Mouse (Mus musculus): ENCODE data around the gene Gss. TPM values are rescaled to one million over a fixed set of nuclear protein-coding genes. Genes with fewer than 3 reads are reported as not detected.

Gss gene
- total RNA-seq (2015): 9.6 and 9.7 TPM in 2 replicates
- 13.3 and 17.1 TPM in 2 replicates for total RNA-seq (2017)

DNA sequence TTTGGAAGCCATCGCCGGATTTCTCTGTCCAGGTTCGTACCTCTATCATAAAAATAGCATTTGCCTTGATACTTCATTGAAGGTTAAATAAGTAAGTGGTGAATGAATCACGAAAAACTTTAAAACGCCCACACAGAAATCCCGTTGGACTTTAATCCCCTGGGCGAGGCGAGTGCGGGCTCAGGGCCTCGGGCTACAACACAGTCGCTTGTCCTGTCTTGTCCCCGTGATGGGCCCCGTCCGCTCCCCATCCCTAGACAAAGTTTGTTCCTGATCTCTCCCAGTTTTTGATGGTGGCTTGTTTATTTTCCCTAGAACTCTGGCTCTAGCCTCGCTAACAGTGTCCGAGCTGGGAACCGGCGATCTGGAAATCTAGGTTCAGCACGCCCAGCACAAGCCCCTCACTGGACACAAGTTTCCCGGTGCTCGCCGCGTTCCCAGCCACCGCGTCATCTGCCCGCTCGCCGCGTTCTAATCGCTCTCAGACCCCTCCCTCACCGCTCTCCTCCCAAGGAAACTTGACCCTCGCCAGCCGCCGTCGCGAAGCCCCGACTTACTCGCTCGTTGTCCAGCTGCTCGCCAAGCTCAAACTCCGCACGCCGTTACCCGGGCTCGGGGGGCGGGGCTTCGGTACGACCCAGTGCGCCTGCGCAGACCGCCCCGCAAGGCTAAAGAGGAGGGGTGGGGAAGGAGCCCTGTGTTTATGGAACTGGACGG lies at the start of gene Gss:
Gss (minus strand) TSS at position 674 of the 717 bp plus-strand sequence.
- ATAC-seq (ENCODE audit: poor library complexity, severe bottlenecking): peak; percentile 93

DNA sequence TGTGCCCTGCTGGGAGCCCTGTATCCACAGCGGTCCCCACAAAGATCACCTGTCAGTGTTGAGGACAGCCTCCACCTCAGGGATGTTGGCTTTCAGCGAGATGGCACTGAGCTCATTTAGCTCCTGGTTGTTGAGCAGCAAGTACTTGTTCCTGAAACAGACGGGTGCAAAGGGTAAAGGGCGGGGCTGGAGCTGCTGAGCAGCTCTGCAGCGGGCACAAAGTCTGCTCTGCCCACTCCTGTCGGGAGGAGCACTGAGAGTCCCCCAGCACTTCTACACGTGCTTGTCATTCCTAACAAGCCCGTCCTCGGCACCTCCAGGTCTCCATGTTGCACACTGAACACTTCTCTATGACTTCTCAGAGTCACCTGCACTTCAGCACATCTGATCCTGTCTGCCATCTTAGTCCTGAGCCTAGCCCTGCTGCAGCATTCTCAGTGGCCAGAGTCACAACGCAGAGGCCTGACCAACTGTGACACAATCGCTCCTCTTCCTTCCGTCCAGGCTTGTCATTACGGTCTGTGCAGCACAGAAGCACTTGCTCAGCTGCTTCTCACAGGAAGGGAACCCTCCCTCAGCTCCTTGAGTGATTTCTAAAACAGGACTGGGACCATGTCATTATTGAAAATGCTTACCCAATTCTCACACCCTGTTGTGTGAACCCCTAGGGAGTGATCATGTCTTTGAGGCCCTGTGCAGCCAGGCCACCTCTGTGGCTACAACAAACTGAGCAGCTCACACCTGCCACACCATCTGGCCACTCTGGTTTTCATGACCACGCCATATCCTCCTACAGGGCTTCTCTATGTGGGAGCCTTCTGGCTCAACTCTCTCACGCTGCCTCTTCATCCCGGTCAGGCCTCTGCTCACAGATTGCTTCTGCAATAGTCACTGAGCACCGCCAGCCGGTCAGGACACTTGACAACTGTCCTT lies 49.2 kb upstream of the Gss start:
- peak; percentile 84 for ATAC-seq (ENCODE audit: poor library complexity, severe bottlenecking)

GRCm38 (mm10) chr2:155640656-155641055 lies 48.0 kb upstream of the Gss start:
- no peak for ATAC-seq (ENCODE audit: poor library complexity, severe bottlenecking)

DNA sequence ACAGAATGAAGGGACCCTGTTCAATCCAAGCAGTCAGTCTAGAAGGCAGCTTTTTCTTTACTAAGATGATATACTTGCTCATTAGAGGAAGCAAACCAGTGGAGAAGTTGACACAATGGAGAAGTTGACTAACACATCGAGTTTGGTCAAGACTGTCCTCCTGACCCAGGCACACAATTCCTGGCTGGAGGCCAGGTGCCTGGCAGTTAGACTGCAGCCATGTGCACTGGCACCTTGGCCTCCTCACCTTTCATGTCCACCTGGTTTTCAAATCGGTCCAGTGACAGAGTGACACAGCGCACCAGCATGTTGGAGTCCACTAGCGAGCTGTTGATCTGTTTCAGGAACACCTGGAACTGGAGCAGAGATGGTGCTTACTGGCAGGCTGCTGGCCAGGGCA lies 44.8 kb upstream of the Gss start:
- ATAC-seq (ENCODE audit: poor library complexity, severe bottlenecking): peak; percentile 35

DNA sequence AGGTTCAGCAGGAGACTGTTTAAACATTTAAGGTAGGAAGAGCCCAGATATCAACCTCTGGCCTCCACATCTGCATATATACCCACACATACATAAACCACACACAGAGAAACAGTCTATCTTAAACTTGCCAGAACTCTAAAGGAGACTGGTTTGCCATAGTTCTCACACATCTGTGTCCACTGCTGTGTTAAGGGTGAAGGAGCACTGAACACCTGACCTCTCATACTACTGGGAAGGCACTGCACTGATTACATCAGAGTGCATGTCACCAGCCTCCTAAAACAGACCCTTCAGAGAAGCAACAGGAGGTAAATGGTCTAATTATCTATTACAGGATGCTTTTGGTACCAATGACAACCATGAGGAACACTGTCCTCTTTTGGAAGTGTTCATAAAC lies 44.3 kb upstream of the Gss start:
- ATAC-seq (ENCODE audit: poor library complexity, severe bottlenecking): no peak

GRCm38 (mm10) chr2:155635961-155636360 lies 43.4 kb upstream of the Gss start:
- no peak for ATAC-seq (ENCODE audit: poor library complexity, severe bottlenecking)

- no peak for ATAC-seq (ENCODE audit: poor library complexity, severe bottlenecking)
These were observed 42.0 kb upstream of the Gss start for GRCm38 (mm10) chr2:155634562-155634961.

DNA sequence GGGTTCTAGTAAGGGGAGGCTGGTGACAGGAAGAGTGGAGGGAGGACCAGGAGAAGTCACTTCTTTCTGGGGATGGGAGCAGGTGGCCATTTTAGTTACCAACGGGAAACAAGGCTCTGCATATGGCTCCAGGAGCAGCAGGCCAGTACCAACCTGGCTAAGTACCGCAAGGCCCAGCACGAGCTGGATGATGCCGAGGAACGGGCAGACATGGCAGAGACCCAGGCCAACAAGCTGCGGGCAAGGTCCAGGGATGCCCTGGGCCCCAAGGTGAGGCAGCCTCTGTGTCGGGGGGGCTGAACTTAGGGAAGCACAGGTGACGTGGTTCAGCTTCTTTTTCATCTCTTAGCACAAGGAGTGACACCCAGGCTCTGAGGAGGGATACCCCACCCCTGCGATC lies 41.1 kb upstream of the Gss start:
- no peak for ATAC-seq (ENCODE audit: poor library complexity, severe bottlenecking)

DNA sequence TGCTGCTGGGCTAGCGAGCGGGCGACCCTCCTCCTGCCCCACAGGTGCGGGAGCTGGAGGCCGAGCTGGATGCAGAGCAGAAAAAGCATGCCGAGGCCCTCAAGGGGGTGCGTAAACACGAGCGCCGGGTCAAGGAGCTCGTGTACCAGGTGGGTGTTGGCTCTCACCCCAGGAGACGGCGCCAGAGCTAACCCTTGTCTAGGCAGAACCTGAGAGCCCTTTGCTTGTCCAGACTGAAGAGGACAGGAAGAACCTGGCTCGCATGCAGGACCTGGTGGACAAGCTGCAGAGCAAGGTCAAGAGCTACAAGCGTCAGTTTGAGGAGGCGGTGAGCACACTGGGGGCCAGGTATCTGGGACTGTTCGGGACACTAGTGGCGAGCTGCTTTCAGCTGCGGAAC lies 40.5 kb upstream of the Gss start:
- ATAC-seq (ENCODE audit: poor library complexity, severe bottlenecking): no peak

DNA sequence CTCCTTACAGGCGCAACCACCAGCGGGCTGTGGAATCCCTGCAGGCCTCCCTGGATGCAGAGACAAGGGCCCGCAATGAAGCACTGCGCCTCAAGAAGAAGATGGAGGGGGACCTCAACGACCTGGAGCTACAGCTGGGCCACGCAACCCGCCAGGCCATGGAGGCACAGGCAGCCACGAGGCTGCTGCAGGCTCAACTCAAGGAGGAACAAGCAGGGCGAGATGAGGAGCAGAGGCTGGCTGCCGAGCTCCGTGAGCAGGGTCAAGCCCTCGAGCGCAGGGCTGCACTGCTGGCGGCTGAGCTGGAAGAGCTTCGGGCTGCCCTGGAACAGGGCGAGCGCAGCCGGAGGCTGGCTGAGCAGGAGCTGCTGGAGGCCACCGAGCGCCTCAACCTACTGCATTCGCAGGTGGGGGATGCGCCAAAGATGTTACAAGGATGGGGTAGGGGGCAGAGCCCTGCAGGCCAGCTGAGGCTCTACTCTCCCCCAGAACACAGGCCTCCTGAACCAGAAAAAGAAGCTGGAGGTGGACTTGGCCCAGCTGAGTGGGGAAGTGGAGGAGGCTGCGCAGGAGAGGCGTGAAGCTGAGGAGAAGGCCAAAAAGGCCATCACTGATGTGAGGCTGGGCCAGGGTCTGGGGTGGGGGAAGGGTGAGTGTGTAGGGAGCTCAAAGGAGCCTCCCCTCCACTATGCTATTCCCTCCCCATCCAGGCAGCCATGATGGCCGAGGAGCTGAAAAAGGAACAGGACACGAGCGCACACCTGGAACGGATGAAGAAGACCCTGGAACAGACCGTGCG lies 39.7 kb upstream of the Gss start:
- ATAC-seq (ENCODE audit: poor library complexity, severe bottlenecking): no peak

DNA sequence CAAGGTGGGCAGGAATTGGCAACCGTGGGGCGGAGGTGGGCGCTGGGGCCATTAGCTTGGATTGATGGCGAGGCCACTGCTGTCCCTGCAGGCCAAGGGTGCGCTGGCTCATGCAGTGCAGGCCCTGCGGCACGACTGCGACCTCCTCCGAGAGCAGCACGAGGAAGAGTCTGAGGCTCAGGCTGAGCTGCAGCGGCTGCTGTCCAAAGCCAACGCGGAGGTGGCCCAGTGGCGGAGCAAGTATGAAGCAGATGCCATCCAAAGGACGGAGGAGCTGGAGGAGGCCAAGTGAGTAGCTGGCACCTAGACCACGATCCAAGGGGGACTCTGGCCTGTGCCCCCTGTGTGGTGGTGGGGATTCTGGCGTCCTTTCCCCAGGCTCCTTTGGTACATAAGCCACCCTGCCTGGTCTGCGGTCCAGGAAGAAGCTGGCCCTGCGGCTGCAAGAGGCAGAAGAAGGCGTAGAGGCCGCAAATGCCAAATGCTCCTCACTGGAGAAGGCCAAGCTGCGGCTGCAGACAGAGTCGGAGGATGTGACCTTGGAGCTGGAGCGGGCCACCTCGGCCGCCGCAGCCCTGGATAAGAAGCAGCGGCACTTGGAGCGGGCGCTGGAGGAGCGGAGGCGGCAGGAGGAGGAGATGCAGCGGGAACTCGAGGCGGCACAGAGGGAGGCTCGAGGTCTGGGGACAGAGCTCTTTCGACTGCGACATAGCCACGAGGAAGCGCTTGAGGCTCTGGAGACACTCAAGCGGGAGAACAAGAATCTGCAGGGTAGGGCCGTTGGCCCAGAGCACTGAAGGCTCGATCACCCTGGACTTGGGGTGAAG lies 38.2 kb upstream of the Gss start:
- no peak for ATAC-seq (ENCODE audit: poor library complexity, severe bottlenecking)

DNA sequence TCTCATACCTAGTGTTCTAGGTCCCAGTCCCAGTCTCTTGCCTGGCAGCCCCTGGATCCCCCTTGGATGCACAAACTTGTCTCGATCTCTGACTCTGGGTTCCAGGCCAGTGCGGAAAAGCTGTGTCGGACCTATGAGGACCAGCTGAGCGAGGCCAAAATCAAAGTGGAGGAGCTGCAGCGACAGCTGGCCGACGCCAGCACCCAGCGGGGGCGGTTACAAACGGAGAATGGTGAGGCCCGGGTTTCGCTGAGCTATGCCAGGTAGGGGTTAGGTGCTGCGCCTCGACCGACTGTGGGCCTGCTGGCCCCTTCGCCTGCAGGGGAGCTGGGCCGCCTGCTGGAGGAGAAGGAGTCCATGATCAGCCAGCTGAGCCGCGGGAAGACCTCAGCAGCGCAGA lies 37.5 kb upstream of the Gss start:
- ATAC-seq (ENCODE audit: poor library complexity, severe bottlenecking): no peak

DNA sequence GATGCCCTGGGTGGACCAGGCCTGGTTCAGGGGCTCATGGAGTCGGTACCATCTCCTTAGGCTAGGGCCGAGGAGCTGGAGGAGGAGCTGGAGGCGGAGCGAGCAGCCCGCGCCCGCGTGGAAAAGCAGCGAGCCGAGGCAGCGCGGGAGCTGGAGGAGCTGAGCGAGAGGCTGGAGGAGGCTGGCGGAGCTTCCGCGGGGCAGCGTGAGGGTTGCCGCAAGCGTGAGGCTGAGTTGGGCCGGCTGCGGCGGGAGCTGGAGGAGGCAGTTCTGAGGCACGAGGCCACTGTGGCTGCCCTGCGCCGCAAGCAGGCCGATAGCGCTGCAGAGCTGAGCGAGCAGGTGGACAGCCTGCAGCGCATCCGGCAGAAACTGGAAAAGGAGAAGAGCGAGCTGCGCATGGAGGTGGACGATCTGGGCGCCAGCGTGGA lies 36.6 kb upstream of the Gss start:
- ATAC-seq (ENCODE audit: poor library complexity, severe bottlenecking): peak; percentile 34

- ATAC-seq (ENCODE audit: poor library complexity, severe bottlenecking): no peak
These were observed 35.9 kb upstream of the Gss start for GRCm38 (mm10) chr2:155628519-155628918.

DNA sequence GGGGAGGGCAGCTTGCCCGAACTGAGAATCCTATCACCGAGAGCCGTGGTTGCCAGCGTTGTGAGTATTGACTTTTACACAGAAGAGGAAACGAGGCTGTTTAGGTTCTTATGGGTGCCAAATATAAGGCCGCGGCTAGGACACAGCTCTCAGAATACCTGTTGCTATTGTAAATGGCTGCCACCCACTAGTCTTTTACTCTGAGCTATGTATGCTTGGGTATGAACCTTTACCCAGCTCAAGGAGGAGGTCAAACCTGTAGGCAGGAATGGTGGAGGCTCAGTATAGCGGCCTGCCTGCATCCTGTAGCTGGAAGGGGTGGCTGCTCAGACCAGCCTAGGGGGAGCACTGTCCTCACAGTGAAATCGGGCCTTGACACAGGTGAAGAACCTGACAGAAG lies 35.5 kb upstream of the Gss start:
- ATAC-seq (ENCODE audit: poor library complexity, severe bottlenecking): no peak

DNA sequence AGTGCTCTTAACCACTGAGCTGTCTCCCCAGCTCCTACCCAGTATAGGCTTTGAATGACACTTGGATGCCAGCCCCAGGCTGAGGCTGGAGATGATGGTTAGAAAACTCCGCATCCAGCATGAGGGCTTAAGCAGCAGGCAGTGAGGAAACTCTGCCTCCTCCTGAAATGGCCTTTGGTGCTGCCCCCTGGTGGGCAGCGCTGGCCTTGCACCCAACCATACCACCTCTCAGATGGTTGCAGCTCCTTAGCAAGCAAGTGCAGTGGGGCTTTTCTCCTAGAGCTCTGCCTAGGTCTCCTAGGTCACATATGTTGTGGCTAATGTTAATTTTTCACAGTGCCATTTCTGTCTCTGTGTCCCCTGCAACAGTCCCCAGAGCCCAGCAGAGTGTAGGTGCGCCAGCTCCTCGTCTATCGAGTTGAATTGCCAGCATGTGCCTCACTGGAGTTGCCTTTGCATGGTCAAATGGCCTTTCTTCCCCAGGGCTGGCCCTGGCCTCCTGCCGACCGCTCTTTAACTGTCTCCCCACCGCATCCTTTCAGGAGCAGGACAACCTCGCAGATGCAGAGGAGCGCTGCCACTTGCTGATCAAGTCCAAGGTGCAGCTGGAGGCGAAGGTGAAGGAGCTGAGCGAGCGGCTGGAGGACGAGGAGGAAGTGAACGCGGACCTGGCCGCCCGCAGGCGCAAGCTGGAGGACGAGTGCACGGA lies 34.6 kb upstream of the Gss start:
- ATAC-seq (ENCODE audit: poor library complexity, severe bottlenecking): peak; percentile 74

DNA sequence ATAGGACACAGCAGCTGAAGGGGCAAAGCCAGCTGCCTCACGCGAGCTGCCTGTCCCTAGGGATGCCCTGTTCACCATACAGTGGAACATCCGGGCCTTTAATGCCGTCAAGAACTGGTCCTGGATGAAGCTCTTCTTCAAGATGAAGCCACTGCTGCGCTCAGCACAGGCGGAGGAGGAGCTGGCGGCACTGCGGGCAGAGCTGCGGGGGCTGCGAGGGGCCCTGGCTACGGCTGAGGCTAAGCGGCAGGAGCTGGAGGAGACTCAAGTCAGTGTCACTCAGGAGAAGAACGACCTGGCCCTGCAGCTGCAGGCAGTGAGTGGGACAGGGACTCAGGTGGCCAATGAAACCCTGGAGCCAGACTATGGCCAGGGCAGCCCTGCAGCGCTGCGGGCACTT lies 33.7 kb upstream of the Gss start:
- ATAC-seq (ENCODE audit: poor library complexity, severe bottlenecking): no peak

GRCm38 (mm10) chr2:155624730-155625129 lies 32.1 kb upstream of the Gss start:
- peak; percentile 39; the same call in 1 of the 2 replicates for ATAC-seq (ENCODE audit: poor library complexity, severe bottlenecking)

DNA sequence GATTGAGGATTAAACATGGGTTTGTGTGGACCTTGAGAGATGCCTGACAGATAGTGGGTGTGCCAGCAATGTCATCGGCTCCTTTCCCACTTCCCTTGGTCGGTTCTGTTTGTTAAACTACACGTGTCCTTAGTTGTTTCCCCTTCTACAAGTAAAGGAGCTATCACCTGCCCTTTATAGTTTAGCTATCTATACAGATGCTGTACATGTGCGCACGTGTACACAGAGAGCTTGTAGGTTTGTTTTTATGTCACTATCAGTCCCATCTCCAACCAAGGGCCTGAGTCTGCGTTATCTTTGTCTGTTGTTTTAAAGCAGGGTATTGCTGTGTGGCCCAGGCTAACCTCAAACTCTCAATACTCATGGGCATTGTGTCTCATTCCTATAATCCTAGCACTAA lies 31.4 kb upstream of the Gss start:
- no peak for ATAC-seq (ENCODE audit: poor library complexity, severe bottlenecking)

DNA sequence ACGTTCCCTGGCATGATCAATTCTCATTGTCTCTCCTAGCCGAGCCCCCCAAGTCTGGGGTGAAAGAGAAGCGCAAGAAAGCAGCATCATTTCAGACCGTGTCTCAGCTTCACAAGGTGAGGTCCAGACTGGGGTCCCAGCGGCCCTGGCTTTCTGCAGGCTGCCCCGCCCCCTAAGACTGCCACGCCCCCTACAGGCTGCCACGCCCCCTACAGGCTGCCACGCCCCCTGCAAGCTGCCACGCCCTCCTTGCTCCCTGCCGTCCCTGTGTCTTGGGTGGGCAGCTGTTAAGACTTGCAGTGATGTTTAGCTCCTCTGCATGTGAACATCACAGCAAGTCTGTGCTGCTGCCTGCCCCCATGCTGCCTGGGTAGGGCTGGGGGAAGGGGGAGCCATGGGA lies 30.0 kb upstream of the Gss start:
- no peak for ATAC-seq (ENCODE audit: poor library complexity, severe bottlenecking)
